Mouse (Mus musculus) liver, postnatal 0 days (tissue): ENCODE data around the gene Iqck.

ENCODE experiments used
- CTCF ChIP-seq: sonication (generic); IDR thresholded peaks from 2 replicates; pipeline ENCODE4 v1.5.1; 2016; ENCODE audit warnings: antibody characterized with exemption, low read depth
- EP300 ChIP-seq: IDR thresholded peaks from 2 replicates; pipeline ENCODE4 v1.6.1; 2016; ENCODE audit warnings: antibody characterized with exemption, low read depth, mild to moderate bottlenecking

GRCm38 (mm10) chr7:118922441-118923202 is 67.1 kb downstream of the Iqck start:
- TF ChIP-seq CTCF (no peak), EP300 (no peak)
